Mouse (Mus musculus) heart, postnatal 4 days (tissue): ENCODE data around the gene Fxyd6. TPM values are rescaled to one million over a fixed set of nuclear protein-coding genes. Genes with fewer than 3 reads are reported as not detected.
A peak's percentile ranks its signal among the peaks of the same experiment; 100 is the strongest.

Experiments
- DNase-seq: peaks from one replicate; pipeline ENCODE4 v3.0.0; 2021
- total RNA-seq, 2 experiments: library from RNA; stranded (reverse); gene quantifications; 2 replicates each; pipeline ENCODE4 v1.2.3; 2021

The Fxyd6 gene
- total RNA-seq, 2 experiments from 2014 or later: 28.5 to 29.6 TPM

- no peak for DNase-seq
Observed at GRCm38 (mm10) chr9:45376883-45377282, 6.9 kb downstream of the Fxyd6 start.

DNA sequence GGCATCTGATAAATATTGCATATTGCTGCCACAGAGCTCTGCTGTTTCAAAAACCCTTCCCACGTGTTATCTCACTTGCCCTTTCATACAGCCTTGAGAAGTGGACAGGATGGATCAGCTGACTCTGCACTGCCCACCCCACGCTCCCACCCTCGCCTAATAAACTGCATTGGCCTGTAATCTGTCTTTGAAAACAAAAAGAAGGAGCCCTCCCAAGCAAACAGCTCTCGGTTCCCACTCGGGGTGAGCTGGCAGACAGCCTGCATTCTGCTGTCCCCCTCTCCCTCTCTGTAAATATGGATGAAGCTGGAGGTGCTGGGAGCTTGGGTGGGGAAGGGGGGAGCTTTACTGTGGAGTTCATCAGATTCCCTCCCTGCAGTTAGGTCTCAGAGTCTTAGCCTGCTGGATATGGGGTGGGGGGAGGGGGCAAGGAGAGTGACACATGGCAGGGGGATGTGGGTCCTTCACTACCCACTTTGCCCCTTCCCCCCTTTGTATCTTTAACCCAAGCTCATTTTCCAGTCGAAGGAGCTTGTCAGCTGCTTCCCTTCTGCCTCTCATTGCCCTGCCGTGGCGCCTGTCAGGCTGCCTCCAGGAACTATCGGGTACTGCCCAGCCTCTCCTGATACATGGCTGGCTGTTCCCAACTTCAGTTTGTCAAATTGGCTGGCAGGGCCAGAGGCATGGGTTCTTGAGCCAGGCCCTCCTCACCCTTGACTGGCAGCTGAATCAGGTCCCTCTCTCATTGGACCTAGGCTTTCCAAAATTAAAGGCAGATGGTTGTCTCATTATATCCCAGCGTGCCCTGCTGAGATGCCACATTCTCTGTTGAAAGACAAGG, 10.6 kb downstream of the Fxyd6 start:
- DNase-seq: no peak

GRCm38 (mm10) chr9:45382336-45382735, 12.4 kb downstream of the Fxyd6 start:
- DNase-seq: no peak

GRCm38 (mm10) chr9:45382834-45383233, 12.8 kb downstream of the Fxyd6 start:
- DNase-seq: no peak

- no peak for DNase-seq
Observed at GRCm38 (mm10) chr9:45383883-45384282, 13.9 kb downstream of the Fxyd6 start.

GRCm38 (mm10) chr9:45386698-45387097, 16.7 kb downstream of the Fxyd6 start:
- no peak for DNase-seq

- peak; percentile 93 for DNase-seq
Observed at GRCm38 (mm10) chr9:45388385-45388994, 18.5 kb downstream of the Fxyd6 start.

- no peak for DNase-seq
Observed at GRCm38 (mm10) chr9:45389596-45389995, 19.6 kb downstream of the Fxyd6 start.

GRCm38 (mm10) chr9:45391299-45391698, 21.3 kb downstream of the Fxyd6 start:
- DNase-seq: no peak

GRCm38 (mm10) chr9:45395218-45395617, 25.2 kb downstream of the Fxyd6 start:
- DNase-seq: no peak

DNA sequence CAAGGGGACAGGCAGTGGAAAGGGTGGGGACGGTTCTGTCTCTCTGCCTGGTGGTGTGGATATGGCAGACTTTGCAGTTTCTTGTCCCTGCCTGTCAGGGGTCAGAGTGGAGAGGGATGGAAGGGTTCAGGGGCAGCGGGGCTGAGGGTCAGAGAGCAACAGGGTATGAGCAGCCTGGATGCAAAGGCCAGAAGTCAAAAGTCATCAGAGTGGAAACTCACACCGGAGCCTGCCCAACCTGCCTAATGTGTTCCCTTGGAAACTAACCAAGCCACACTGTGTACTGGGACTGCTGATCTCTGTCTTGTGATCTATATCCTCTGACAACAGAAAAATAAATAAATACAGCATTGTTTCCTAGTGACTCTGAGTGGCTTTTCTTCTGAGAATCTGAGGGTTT, 25.8 kb downstream of the Fxyd6 start:
- no peak for DNase-seq

DNA sequence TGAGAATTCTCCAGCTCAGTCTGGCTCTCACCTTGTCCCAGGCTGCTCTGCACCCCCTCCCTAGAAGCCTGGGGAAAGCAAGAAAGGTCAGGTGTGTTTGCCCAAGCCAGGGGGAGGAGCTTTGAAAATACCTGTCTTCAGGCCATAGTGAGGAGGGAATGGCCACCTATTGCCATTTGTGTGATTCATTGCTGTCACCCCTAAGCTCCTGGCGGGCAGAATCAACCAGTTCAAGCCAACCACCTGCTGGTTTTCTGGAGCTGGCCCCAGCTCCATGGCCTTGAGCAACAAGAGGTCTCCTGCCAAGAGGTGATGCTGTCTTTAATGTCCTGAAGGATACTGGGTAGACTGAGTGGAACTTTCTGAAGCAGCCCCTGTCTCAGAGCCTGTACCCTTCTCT, 28.4 kb downstream of the Fxyd6 start:
- DNase-seq: no peak

DNA sequence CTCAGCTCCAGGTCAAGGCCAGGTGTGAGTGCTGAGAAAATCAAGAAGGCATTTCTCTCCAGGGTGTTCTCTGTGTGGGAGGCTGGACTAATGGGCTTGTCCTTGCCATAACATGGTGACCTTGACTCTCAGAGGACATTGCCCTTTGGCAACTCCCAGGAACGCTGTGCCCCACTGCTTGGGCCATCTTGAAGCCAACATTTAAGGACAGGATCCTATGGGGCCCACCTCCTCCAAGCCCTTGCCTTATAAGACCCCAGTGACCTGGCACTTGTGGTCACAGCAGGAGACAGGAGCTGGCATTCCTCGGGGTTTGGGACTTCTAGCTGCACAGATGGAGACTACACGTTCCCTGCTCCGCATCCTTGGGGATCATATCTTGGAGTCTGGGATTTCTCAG, 29.4 kb downstream of the Fxyd6 start, which contains the start of gene Fxyd2:
TSS of gene Fxyd2 (plus strand) at position 236 of the 400 bp plus-strand sequence.
- no peak for DNase-seq

DNA sequence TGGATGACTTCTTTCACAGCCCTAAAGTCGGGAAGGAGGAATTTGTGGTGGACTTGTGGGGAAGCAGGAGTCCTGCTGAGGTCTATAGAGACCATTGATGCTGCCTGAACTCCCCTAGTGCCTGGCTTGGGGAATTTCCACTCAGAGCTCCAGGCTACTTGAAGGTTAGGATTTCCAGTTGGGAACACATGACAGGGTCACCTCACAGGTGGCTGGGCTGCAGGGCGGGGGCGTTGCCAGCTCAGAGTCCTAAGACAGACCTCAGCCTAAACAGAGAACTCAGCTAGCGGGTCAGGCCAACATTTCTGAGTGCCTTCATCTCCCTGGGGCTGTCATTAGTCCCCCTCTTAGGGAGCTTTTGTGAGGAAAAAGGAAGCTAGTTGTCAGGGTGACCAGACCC, 31.9 kb downstream of the Fxyd6 start:
- DNase-seq: no peak

- DNase-seq: no peak
Observed at GRCm38 (mm10) chr9:45402957-45403356, 33.0 kb downstream of the Fxyd6 start.

DNA sequence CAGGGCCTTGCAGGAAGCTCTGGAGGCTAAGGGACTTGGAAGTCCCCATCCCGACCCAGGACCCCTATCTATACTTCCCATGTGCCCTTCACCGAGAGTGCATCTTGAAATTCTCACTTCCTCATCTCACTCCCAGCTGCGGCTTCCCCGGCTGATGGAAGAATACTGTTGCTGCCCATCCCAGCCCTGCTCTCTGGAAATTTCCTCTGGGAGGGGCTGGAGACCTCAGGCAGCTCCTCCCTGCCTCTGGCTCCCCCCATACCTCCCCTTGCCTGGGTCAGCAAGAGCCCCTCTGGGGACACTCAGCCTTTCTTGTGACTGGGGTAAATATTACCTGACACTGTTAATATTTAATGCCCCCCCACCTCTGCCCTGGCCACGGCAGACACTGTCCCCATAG, 35.7 kb downstream of the Fxyd6 start:
- DNase-seq: no peak

- DNase-seq: no peak
Observed at GRCm38 (mm10) chr9:45406808-45407207, 36.8 kb downstream of the Fxyd6 start.

- DNase-seq: peak; percentile 84
Observed at GRCm38 (mm10) chr9:45407706-45408675, 38.0 kb downstream of the Fxyd6 start.

DNA sequence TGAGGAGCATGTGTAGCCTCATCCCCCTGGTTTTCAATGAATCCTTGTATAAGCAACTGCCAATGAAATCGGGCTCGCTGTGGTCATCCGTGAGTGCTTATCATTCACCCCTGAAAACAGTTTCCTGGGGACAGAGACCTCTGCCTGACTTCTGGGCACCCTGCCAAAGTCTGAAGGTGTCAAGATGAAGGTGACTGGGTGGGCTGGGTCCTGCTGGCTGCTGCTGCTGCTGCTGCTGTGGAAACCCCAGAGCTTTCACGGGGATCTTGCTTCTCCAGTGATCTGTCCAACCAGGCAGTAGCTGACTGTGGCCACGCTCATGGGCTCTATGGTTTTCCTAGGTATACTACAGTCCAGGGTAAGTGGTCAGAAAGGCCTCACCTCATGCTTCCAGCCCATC, 40.2 kb downstream of the Fxyd6 start:
- DNase-seq: no peak

DNA sequence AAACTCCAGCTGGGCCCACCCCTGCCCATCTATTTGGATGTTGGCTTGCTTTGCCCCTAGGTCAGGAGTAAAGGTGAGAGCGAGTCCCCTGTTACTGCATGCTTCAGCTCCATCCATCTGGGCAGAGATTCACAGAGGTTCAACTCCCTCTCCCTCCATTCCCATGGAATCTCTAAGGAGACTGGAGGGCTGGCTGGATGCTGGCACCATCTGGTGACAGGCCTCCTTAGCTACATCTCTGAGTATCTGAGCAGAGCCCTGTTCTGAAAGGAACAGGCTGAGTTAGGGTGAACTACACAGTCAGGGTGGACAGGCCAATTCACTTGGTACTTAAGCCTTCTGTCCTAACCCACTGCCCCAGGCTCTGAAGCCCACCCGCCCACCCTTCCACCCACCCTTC, 40.6 kb downstream of the Fxyd6 start:
- no peak for DNase-seq

DNA sequence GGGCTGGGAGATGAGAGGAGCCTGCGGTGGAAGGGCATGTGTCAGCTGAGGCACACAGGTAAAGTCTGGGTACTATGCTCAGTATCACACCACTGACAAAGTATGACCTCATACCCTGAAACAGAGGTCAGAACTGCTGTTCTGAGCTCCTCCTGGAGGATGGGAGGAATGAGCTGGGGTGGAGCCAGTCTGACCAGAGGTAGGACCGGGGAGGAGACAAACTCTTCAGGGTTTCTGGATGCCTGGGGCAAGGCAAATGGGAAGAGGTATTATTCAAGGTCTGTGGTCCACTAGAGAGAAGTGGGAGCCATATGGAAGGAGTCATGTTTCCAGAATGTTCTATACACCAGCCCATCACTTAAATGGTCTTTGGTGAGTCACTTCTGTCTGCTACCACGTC, 41.1 kb downstream of the Fxyd6 start:
- no peak for DNase-seq

DNA sequence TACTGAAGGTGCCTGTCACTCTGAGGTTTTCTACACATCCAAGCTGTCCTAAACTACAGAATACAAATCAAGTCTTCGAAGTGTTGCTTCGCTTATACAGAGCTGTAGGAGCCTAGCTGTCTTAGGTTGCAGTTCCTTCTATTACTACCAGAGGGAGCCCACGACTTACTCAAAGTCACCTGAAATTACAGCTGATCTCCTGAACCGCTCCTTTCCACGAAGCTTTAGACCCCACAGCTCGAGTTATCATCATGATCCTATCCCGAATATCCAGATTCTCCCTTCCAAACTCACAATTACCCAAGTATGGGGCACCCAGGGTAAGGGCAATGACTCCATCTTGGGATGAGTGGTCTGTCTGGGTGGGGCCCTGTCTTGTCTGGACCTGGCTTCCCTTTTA, 41.8 kb downstream of the Fxyd6 start:
- peak; percentile 33 for DNase-seq

- peak; percentile 94 for DNase-seq
Observed at GRCm38 (mm10) chr9:45412287-45412686, 42.3 kb downstream of the Fxyd6 start.
